Mouse (Mus musculus) right cerebral cortex, adult 18-20 months (tissue): Measurements from ENCODE around the gene Cpt2.
A peak's percentile ranks its signal among the peaks of the same experiment; 100 is the strongest.

Experiments
- DNase-seq: peaks from one replicate; pipeline ENCODE4 v3.0.0; 2022; ENCODE audit warnings: mixed read lengths

Gene Cpt2

GRCm38 (mm10) chr4:107920336-107920735 is 3.1 kb downstream of the Cpt2 start:
- no peak for DNase-seq

GRCm38 (mm10) chr4:107910020-107910419 is 13.4 kb downstream of the Cpt2 start:
- DNase-seq, result no peak

DNA sequence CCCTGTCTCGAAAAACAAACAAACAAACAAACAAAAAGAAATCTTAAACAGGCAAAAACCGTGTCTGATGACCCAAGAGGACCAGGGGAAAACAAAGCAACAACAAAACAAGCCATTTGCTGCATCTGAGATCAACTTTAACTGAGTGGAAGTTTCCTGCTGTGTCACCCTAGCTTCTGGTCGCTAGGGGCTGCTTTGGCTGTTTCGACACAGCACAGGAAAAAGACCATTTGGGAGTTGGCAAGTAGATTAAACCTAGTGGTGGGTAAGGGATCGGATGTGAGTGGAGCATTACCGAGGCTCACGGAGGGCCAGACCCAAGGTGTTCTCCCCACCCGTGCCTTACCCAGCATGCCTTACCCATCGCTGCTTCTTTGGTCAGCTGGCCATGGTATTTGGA is 16.8 kb downstream of the Cpt2 start:
- DNase-seq, result no peak

- no peak for DNase-seq
Observed at GRCm38 (mm10) chr4:107904252-107904651, 19.2 kb downstream of the Cpt2 start.

DNA sequence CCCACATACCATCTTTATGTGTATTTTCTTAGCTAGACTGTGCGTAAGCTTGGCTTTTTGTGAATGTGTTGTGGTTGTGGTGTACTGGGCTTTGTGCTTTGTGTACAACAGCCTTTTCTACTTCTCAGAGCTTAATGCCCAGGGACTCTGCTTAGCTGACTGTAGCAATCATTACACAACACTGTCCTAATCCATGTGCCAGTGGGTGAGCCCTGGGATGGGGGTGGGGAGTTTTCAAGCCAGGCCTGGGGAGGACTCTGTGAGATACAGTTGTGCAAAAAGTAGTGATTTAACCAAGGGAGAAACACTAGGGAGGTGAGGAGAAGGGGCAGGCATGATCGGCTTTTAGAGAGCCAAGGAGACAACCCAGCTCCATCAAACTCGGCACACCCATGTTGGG is 23.2 kb downstream of the Cpt2 start:
- DNase-seq, result no peak

- DNase-seq, result no peak
Observed at GRCm38 (mm10) chr4:107899211-107899927, 24.0 kb downstream of the Cpt2 start.

- DNase-seq, result no peak
Observed at GRCm38 (mm10) chr4:107892663-107893062, 30.7 kb downstream of the Cpt2 start.

DNA sequence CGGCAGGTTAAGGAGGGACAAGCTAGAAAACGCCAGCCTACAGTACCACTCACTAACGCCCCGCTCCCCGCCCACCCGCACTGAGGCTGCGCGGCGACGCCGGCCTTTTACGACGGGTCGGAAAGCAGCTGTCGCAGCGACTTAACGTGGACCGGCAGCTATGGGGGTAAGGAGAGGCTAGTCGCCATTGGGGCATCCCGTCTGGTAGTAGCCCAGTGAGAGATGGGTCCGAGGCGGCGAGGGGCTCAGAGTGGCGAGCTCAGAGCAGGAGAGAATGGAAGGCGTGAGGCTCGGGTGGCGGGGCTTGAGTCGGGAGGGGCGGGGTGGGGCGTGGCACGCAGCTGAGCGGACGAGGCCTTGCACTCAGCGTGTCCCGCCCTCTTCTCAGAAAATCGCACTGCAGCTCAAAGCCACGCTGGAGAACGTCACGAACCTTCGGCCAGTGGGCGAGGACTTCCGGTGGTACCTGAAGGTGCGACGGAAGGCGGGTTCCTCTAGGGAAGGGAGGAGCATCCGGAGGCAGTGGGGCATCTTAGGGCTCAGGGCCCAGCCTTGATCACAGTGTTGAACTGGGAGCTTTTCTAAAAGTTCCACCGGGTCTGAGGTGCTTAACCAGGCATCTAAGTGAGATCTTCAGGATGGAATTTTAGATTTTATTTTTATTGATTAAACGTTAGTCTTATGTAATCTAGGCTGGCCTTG is 33.5 kb downstream of the Cpt2 start, which contains the start of gene 0610037L13Rik:
0610037L13Rik (plus strand) TSS at position 83 of the 702 bp plus-strand sequence.
- DNase-seq, result peak; percentile 98

- DNase-seq, result no peak
Observed at GRCm38 (mm10) chr4:107889385-107889730, 34.1 kb downstream of the Cpt2 start.

DNA sequence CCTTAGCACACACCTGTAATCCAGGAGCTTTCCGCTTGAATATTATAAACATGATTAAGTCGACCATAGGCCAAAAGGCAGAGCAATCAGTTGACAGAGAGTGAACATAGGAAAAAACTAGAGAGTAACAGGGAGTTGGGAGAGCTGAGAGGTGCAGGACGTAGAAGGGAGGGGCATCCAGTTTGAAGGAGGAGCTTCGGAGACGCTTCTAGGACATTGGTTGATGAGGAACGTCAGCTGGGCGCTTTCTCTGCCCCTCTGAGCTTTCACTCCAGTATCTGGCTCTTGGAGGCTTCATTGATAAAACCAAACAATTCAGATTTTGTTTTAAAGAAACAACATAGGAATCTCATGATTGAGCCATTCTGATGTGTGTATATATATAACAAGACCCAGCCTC is 37.0 kb downstream of the Cpt2 start:
- DNase-seq, result no peak

DNA sequence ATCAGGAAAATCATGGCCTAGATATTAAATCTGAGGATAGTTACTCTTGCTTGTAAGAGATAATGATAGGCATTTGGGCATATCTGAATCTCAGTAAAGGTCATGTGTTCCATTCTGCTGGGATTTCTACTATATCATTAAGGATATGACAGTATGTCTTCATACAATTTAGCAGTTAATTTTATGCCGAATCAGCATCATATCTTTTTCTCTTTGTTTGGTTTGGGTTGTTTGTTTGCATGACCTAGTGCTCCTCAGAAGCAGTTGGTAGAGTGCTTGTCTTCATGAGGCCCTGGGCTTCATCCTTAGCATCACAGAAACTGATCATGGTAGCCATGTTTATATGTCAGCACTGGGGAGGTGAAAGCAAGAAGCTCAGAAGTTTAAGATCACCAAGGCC is 41.8 kb downstream of the Cpt2 start:
- no peak for DNase-seq

DNA sequence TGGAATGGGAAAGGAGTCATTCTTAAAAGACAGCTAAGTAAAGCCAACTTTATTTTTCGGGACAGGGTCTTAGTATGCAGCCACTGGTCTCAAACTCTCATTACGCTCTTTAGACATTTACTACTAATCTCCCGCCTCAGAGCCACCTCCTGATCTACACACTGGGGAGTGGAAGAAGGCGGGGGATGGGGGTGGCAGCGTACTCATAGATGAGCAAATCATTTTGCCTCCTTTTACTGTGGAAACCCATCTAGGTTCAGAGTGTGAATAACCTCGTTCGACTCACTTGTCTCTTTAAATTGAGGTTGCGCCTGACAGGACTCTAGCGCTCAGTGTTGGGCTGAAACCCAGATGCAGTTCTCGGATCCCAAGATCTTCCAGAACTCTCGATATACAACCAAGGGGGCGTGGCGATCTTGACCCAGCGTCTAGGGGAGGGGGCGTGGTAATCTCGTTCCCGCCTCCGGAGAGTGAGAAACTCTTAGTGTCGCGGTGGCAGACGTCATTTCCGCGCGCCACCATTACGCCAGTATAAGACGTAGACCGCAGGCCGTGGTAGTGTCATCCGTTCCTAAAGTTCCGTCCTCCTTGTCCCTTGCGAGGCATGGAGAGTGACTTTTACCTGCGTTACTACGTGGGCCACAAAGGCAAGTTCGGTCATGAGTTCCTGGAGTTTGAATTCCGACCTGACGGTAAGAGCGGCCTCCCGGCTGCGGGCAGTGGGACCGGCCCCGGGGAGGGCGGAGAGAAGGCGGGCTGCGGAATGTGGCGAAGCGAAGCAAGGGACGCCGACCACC is 44.0 kb downstream of the Cpt2 start, which contains the start of gene Magoh:
Magoh (plus strand) TSS at position 502 of the 797 bp plus-strand sequence.
- peak; percentile 96 for DNase-seq

DNA sequence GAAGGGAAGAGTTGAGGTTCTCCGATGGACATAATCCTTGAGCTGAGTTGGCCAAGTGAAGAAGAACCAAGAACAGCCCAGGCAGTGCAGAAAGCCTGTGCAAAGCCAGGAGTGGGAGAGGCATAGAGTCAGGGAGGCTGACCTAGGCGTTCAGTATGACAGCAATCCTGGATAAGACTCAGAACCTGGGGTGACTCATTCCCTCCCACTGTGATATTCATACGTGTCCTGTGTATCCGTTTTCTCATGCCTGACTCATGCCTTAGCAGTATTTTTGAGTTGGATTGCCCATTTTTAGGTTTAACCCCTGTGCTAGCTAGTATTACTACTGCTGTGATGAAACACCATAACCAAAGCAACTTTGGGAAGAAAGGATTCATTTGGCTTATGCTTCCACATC is 58.5 kb downstream of the Cpt2 start:
- no peak for DNase-seq

- DNase-seq, result no peak
Observed at GRCm38 (mm10) chr4:107858995-107859394, 64.4 kb downstream of the Cpt2 start.

- no peak for DNase-seq
Observed at GRCm38 (mm10) chr4:107856958-107857686, 66.3 kb downstream of the Cpt2 start.
